Mouse (Mus musculus) ES-Bruce4 (cell line): ENCODE data around the gene Smim13.

Experiments
- EP300 ChIP-seq: IDR thresholded peaks from 2 replicates; pipeline ENCODE4 v1.6.1; 2011; ENCODE audit warnings: low read depth, low read length; ENCODE audit not compliant: insufficient read depth
- POLR2A ChIP-seq: IDR thresholded peaks from one replicate; pipeline ENCODE4 v1.8.1; 2011; ENCODE audit warnings: low read length; ENCODE audit not compliant: insufficient read depth

GRCm38 (mm10) chr13:41320749-41321148 lies 71.1 kb downstream of the Smim13 start:
- TF ChIP-seq EP300 (no peak), POLR2A (no peak)
